Mouse (Mus musculus): ENCODE results near the gene Olfr1511. TPM values are rescaled to one million over a fixed set of nuclear protein-coding genes. Genes with fewer than 3 reads are reported as not detected.

Gene Olfr1511
- polyA plus RNA-seq, 1 experiment, result not detected

DNA sequence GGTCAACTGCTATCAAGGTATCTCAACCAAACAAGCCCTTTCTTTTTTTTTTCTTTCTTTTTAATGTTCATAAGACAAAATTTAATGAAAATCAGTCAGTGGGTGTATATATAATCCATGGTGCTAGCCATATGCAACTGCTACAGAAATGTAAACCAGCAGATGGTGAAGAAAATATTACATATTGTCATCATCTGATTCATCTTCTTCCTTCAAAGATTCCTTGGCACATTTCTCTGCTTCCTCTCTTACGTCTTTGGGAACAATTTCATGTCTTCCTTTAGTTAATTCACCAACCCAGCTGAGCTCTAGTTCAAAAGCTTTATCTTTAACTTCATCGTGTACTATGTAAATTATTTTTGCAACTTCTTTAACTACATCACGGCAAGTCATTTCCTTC lies 28.4 kb downstream of the Olfr1511 start:
- H3K27ac ChIP-seq (ENCODE audit: insufficient read depth, low read depth, low read length), result no peak overlapping the region
- TF ChIP-seq POLR2A (IDR thresholded peaks at IDR 0.05; ENCODE audit: low read depth, low read length) (no peak), CTCF (conservative IDR thresholded peaks at IDR 0.05; ENCODE audit: insufficient read depth, insufficient read length, low read depth, low read length) (no peak)
- H3K36me3 ChIP-seq (ENCODE audit: control insufficient read depth, insufficient read depth, low read length), result no peaks in the 10 kb centered on the region
- WGBS, result 84% methylated on average over 3 of the region's 3 CpGs
- DNase-seq, result no peak
- no peak overlapping the region for H3K4me3 ChIP-seq (ENCODE audit: insufficient read depth, low read depth, low read length)
- no peaks in the 10 kb centered on the region for H3K27me3 ChIP-seq (replicated peaks; ENCODE audit: control insufficient read depth, insufficient read depth, low read length)
- H3K4me1 ChIP-seq (ENCODE audit: control insufficient read depth, insufficient read depth, low read length), result no peaks in the 10 kb centered on the region

DNA sequence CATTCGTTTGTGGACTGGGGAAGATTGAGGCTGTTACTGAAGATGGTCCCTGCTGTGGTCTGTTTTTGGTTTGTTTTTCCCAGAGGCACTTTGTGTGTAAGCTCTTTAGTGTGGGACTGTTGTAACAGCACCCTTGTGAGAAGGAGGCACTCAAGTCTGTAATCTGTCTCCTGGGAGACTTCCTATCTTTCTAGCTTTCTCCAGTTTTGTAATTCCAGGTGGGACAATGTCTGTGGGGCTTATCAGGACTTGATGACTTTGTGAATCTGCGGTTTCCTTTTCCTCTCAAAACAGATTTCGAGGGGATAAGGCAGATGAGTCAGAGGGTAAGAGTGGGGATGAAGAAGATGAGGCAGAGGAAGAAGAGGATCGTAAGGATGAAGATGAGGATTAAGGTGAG lies 40.9 kb downstream of the Olfr1511 start, which contains the start of gene Olfr1513:
Gene Olfr1513 (minus strand): TSS at position 101 of the 400 bp plus-strand sequence.
- WGBS, result 64% methylated on average over 4 of the region's 4 CpGs
- H3K36me3 ChIP-seq (ENCODE audit: control insufficient read depth, insufficient read depth, low read length), result no peaks in the 10 kb centered on the region
- TF ChIP-seq CTCF (conservative IDR thresholded peaks at IDR 0.05; ENCODE audit: insufficient read depth, insufficient read length, low read depth, low read length) (no peak), POLR2A (IDR thresholded peaks at IDR 0.05; ENCODE audit: low read depth, low read length) (no peak)

More for the DNA sequence above, 40.9 kb downstream of the Olfr1511 start, which contains the start of gene Olfr1513:
- Histone ChIP-seq H3K27me3 (replicated peaks; ENCODE audit: control insufficient read depth, insufficient read depth, low read length) (no peaks in the 10 kb centered on the region; the same call in 1 of the 2 replicates), H3K27ac (ENCODE audit: insufficient read depth, low read depth, low read length) (no peak within 1 kb of the TSS), H3K4me1 (ENCODE audit: control insufficient read depth, insufficient read depth, low read length) (no peaks in the 10 kb centered on the region), H3K4me3 (ENCODE audit: insufficient read depth, low read depth, low read length) (no peak within 1 kb of the TSS)
- DNase-seq, result no peak

Other genes starting within 250 kb of the Olfr1511 start
- 7.1 and 10.2 TPM in 2 replicates for gene Supt16, start 200.0 kb downstream of the Olfr1511 start, polyA plus RNA-seq (2012; rRNA removed)
- 20.6 and 22.1 TPM in 2 replicates for gene Chd8, start 139.6 kb downstream of the Olfr1511 start, polyA plus RNA-seq (2012; rRNA removed)
- 26.6 and 32.0 TPM in 2 replicates for gene Tox4, start 118.2 kb downstream of the Olfr1511 start, polyA plus RNA-seq (2012; rRNA removed)
- 7.5 and 8.4 TPM in 2 replicates for gene Rab2b, start 117.8 kb downstream of the Olfr1511 start, polyA plus RNA-seq (2012; rRNA removed)
- 16.0 and 23.5 TPM in 2 replicates for gene Mettl3, start 92.3 kb downstream of the Olfr1511 start, polyA plus RNA-seq (2012; rRNA removed)
- 16.9 and 18.3 TPM in 2 replicates for gene Sall2, start 68.6 kb downstream of the Olfr1511 start, polyA plus RNA-seq (2012; rRNA removed)
- gene Olfr1513, start 41.0 kb downstream of the Olfr1511 start, polyA plus RNA-seq (2012; rRNA removed), result not detected in 2 replicates
- gene Olfr1512, start 18.2 kb downstream of the Olfr1511 start, polyA plus RNA-seq (2012; rRNA removed), result not detected in 2 replicates
- gene Olfr1510, start 17.0 kb upstream of the Olfr1511 start, polyA plus RNA-seq (2012; rRNA removed), result not detected in 2 replicates
- not detected in 2 replicates for gene Olfr1509, start 45.6 kb upstream of the Olfr1511 start, polyA plus RNA-seq (2012; rRNA removed)
- gene Olfr1508, start 70.1 kb upstream of the Olfr1511 start, polyA plus RNA-seq (2012; rRNA removed), result not detected in 2 replicates
- not detected in 2 replicates for gene Olfr1507, start 98.4 kb upstream of the Olfr1511 start, polyA plus RNA-seq (2012; rRNA removed)

Measured in kidney, adult 2 months (tissue).